Mouse (Mus musculus): ENCODE data around the gene Phc2. TPM values are rescaled to one million over a fixed set of nuclear protein-coding genes. Genes with fewer than 3 reads are reported as not detected.

Gene Phc2
- total and polyA plus RNA-seq, 2 experiments from 2014 or later = 52.4 to 93.2 TPM

- H3K4me1 ChIP-seq (ENCODE audit: insufficient read depth) = peaks cover 26% of the 10 kb centered on the region
- H3K4me3 ChIP-seq (ENCODE audit: low read depth, low read length) = peak overlapping the region; percentile 99
- DNase-seq (peak; percentile 90), ATAC-seq (peak; percentile 90)
- WGBS = 4% methylated on average over 56 of the region's 68 CpGs
- H3K27ac ChIP-seq (ENCODE audit: low read depth, low read length) = peak overlapping the region; percentile 97
- peak overlapping the region; percentile 98 for H3K9ac ChIP-seq
- H3K4me2 ChIP-seq (ENCODE audit: low read depth) = peak overlapping the region; percentile 85
- H3K36me3 ChIP-seq (ENCODE audit: insufficient read depth) = 0 out of 2 replicates have a peak, but pooled peaks cover 10% of the 10 kb centered on the region
- H3K27me3 ChIP-seq (ENCODE audit: insufficient read depth, low read length) = no peaks in the 10 kb centered on the region
- no peaks in the 10 kb centered on the region for H3K9me3 ChIP-seq (ENCODE audit: low read length)
- TF ChIP-seq CTCF (IDR thresholded peaks at IDR 0.05; ENCODE audit: low read depth) = no peak
These were observed 72.7 kb downstream of the Phc2 start for GRCm38 (mm10) chr4:128727019-128727720.

- Histone ChIP-seq H3K9me3 (ENCODE audit: low read length) (no peaks in the 10 kb centered on the region), H3K27me3 (ENCODE audit: insufficient read depth, low read length) (no peaks in the 10 kb centered on the region), H3K9ac (peak overlapping the region; percentile 98), H3K27ac (ENCODE audit: low read depth, low read length) (peak overlapping the region; percentile 97), H3K4me2 (ENCODE audit: low read depth) (peak overlapping the region; percentile 85), H3K36me3 (ENCODE audit: insufficient read depth) (0 out of 2 replicates have a peak, but pooled peaks cover 10% of the 10 kb centered on the region), H3K4me3 (ENCODE audit: low read depth, low read length) (peak overlapping the region; percentile 99), H3K4me1 (ENCODE audit: insufficient read depth) (peaks cover 30% of the 10 kb centered on the region)
- no peak for TF ChIP-seq CTCF (IDR thresholded peaks at IDR 0.05; ENCODE audit: low read depth)
- WGBS = under 1% methylated on average over 60 of the region's 65 CpGs
- ATAC-seq (peak; percentile 53), DNase-seq (peak; percentile 65)
These were observed 73.4 kb downstream of the Phc2 start for GRCm38 (mm10) chr4:128727721-128728430.

GRCm38 (mm10) chr4:128728431-128728851, 73.9 kb downstream of the Phc2 start:
- DNase-seq (no peak), ATAC-seq (no peak)
- H3K36me3 ChIP-seq (ENCODE audit: insufficient read depth) = 0 out of 2 replicates have a peak, but pooled peaks cover 10% of the 10 kb centered on the region
- H3K9ac ChIP-seq = peak overlapping the region; percentile 98
- peak overlapping the region; percentile 85 for H3K4me2 ChIP-seq (ENCODE audit: low read depth)
- no peaks in the 10 kb centered on the region for H3K9me3 ChIP-seq (ENCODE audit: low read length)
- no peak for TF ChIP-seq CTCF (IDR thresholded peaks at IDR 0.05; ENCODE audit: low read depth)
- peak overlapping the region; percentile 99 for H3K4me3 ChIP-seq (ENCODE audit: low read depth, low read length)
- peak overlapping the region; percentile 97 for H3K27ac ChIP-seq (ENCODE audit: low read depth, low read length)
- under 1% methylated on average over 5 of the region's 5 CpGs for WGBS
- H3K27me3 ChIP-seq (ENCODE audit: insufficient read depth, low read length) = no peaks in the 10 kb centered on the region
- H3K4me1 ChIP-seq (ENCODE audit: insufficient read depth) = peaks cover 34% of the 10 kb centered on the region

GRCm38 (mm10) chr4:128729033-128729708, 74.7 kb downstream of the Phc2 start:
- Histone ChIP-seq H3K4me3 (ENCODE audit: low read depth, low read length) (peak overlapping the region; percentile 99), H3K27ac (ENCODE audit: low read depth, low read length) (peak overlapping the region; percentile 97), H3K9me3 (ENCODE audit: low read length) (no peaks in the 10 kb centered on the region), H3K27me3 (ENCODE audit: insufficient read depth, low read length) (no peaks in the 10 kb centered on the region), H3K4me1 (ENCODE audit: insufficient read depth) (peaks cover 41% of the 10 kb centered on the region), H3K9ac (peak overlapping the region; percentile 98), H3K36me3 (ENCODE audit: insufficient read depth) (0 out of 2 replicates have a peak, but pooled peaks cover 7% of the 10 kb centered on the region), H3K4me2 (ENCODE audit: low read depth) (peak overlapping the region; percentile 85)
- no peak for DNase-seq
- peak; percentile 40 for ATAC-seq
- TF ChIP-seq CTCF (IDR thresholded peaks at IDR 0.05; ENCODE audit: low read depth) = no peak
- WGBS = 5% methylated on average over 15 of the region's 15 CpGs

- WGBS = 4% methylated on average over 5 of the region's 5 CpGs
- TF ChIP-seq CTCF (IDR thresholded peaks at IDR 0.05; ENCODE audit: low read depth) = no peak
- Histone ChIP-seq H3K4me1 (ENCODE audit: insufficient read depth) (peaks cover 46% of the 10 kb centered on the region), H3K4me3 (ENCODE audit: low read depth, low read length) (peak overlapping the region; percentile 99), H3K9ac (peak overlapping the region; percentile 98), H3K9me3 (ENCODE audit: low read length) (no peaks in the 10 kb centered on the region), H3K4me2 (ENCODE audit: low read depth) (peak overlapping the region; percentile 85), H3K27me3 (ENCODE audit: insufficient read depth, low read length) (no peaks in the 10 kb centered on the region), H3K27ac (ENCODE audit: low read depth, low read length) (peak overlapping the region; percentile 97), H3K36me3 (ENCODE audit: insufficient read depth) (0 out of 2 replicates have a peak, but pooled peaks cover 7% of the 10 kb centered on the region)
- no peak for ATAC-seq
- DNase-seq = no peak
These were observed 75.2 kb downstream of the Phc2 start for GRCm38 (mm10) chr4:128729709-128730037.

- H3K9ac ChIP-seq = peak overlapping the region; percentile 98
- H3K9me3 ChIP-seq (ENCODE audit: low read length) = no peaks in the 10 kb centered on the region
- ATAC-seq = no peak
- peak overlapping the region; percentile 97; the same call in 1 of the 2 replicates for H3K27ac ChIP-seq (ENCODE audit: low read depth, low read length)
- DNase-seq = no peak
- H3K4me3 ChIP-seq (ENCODE audit: low read depth, low read length) = peak overlapping the region; percentile 99
- no peak for TF ChIP-seq CTCF (IDR thresholded peaks at IDR 0.05; ENCODE audit: low read depth)
- H3K27me3 ChIP-seq (ENCODE audit: insufficient read depth, low read length) = no peaks in the 10 kb centered on the region
- H3K4me1 ChIP-seq (ENCODE audit: insufficient read depth) = peaks cover 52% of the 10 kb centered on the region
- H3K4me2 ChIP-seq (ENCODE audit: low read depth) = peak overlapping the region; percentile 85
- 17% methylated on average over 6 of the region's 6 CpGs for WGBS
- 0 out of 2 replicates have a peak, but pooled peaks cover 7% of the 10 kb centered on the region for H3K36me3 ChIP-seq (ENCODE audit: insufficient read depth)
These were observed 75.8 kb downstream of the Phc2 start for GRCm38 (mm10) chr4:128730271-128730670.

All from forebrain, postnatal 0 days (tissue).